Mouse (Mus musculus) forebrain, embryonic 12.5 days (tissue): ENCODE data around the gene Lrrc3b. TPM values are rescaled to one million over a fixed set of nuclear protein-coding genes. Genes with fewer than 3 reads are reported as not detected.

Experiments
- ATAC-seq: fragments of 200-750 bp; cut with Nextera tagmentation; 2 replicates; pipeline ENCODE4 v1.8.0; 2017; ENCODE audit warnings: moderate TSS enrichment; ENCODE audit not compliant: low FRiP score
- H3K27ac ChIP-seq: fragments of 300-500 bp; sonication (generic); 2 replicates; pipeline ENCODE4 v1.5.1; 2016; ENCODE audit warnings: mild to moderate bottlenecking
- H3K27me3 ChIP-seq: fragments of 300-500 bp; sonication (generic); 2 replicates; pipeline ENCODE4 v1.6.1; 2016; ENCODE audit warnings: mild to moderate bottlenecking
- H3K36me3 ChIP-seq: fragments of 300-500 bp; sonication (generic); replicated peaks from 2 replicates; pipeline ENCODE4 v1.6.1; 2016; ENCODE audit warnings: mild to moderate bottlenecking
- H3K4me1 ChIP-seq: fragments of 300-500 bp; sonication (generic); 2 replicates; pipeline ENCODE4 v1.6.1; 2016
- H3K4me2 ChIP-seq: fragments of 300-500 bp; sonication (generic); 2 replicates; pipeline ENCODE4 v1.6.1; 2016; ENCODE audit warnings: mild to moderate bottlenecking, moderate library complexity
- H3K4me3 ChIP-seq: fragments of 300-500 bp; sonication (generic); replicated peaks from 2 replicates; pipeline ENCODE4 v1.5.1; 2016; ENCODE audit warnings: mild to moderate bottlenecking
- H3K9ac ChIP-seq: fragments of 300-500 bp; sonication (generic); 2 replicates; pipeline ENCODE4 v1.6.1; 2016; ENCODE audit warnings: mild to moderate bottlenecking
- H3K9me3 ChIP-seq: fragments of 300-500 bp; sonication (generic); 2 replicates; pipeline ENCODE4 v1.6.1; 2016
- whole genome bisulfite sequencing: fragments of 180-500 bp; shearing (Covaris S2); methylation state at CpG from one replicate; pipeline ENCODE4 v1.1.7; 2016; 5-methylcytosine and 5-hydroxymethylcytosine counted together
- polyA plus RNA-seq: library from polyadenylated mRNA; unstranded; fragments of >200 nt; fragmentation: Nextera tagmentation; extraction: Ambion mirVana; gene quantifications from 2 replicates; pipeline ENCODE4 v1.2.1, GENCODE M21; 2016

The Lrrc3b gene
- polyA plus RNA-seq = 1.4 and 1.7 TPM in 2 replicates

- peak within 1 kb of the TSS; percentile 56 for H3K4me3 ChIP-seq
- WGBS = under 1% methylated on average over 49 of the region's 51 CpGs
- no peaks in the 10 kb centered on the region for H3K9me3 ChIP-seq
- peak within 1 kb of the TSS; percentile 93 for H3K4me2 ChIP-seq
- H3K36me3 ChIP-seq = no peaks in the 10 kb centered on the region
- peaks cover 35% of the 10 kb centered on the region for H3K27me3 ChIP-seq
- peak; percentile 84 for ATAC-seq
- H3K9ac ChIP-seq = peak within 1 kb of the TSS; percentile 45
- no peak within 1 kb of the TSS for H3K27ac ChIP-seq
- peaks cover 11% of the 10 kb centered on the region; the same call in 1 of the 2 replicates for H3K4me1 ChIP-seq
Observed at GRCm38 (mm10) chr14:15438485-15439157, at the start of gene Lrrc3b. Gene Lrrc3b, minus strand, starts transcription at chr14:15438987.

GRCm38 (mm10) chr14:15477668-15478067 is 38.9 kb upstream of the Lrrc3b start:
- H3K9ac ChIP-seq = no peak overlapping the region
- no peak overlapping the region for H3K4me2 ChIP-seq
- no peaks in the 10 kb centered on the region for H3K9me3 ChIP-seq
- H3K4me1 ChIP-seq = no peaks in the 10 kb centered on the region
- H3K4me3 ChIP-seq = no peak overlapping the region
- no peak overlapping the region for H3K27ac ChIP-seq
- no peaks in the 10 kb centered on the region for H3K36me3 ChIP-seq
- H3K27me3 ChIP-seq = no peaks in the 10 kb centered on the region
- no peak for ATAC-seq

- H3K36me3 ChIP-seq = no peaks in the 10 kb centered on the region
- peaks cover 35% of the 10 kb centered on the region for H3K27me3 ChIP-seq
- H3K27ac ChIP-seq = no peak overlapping the region
- peak overlapping the region; percentile 45; the same call in 1 of the 2 replicates for H3K9ac ChIP-seq
- H3K4me3 ChIP-seq = peak overlapping the region; percentile 56
- no peaks in the 10 kb centered on the region for H3K9me3 ChIP-seq
- H3K4me1 ChIP-seq = peaks cover 11% of the 10 kb centered on the region; the same call in 1 of the 2 replicates
- ATAC-seq = peak; percentile 27
- under 1% methylated on average over 11 of the region's 11 CpGs for WGBS
- peak overlapping the region; percentile 93 for H3K4me2 ChIP-seq
Observed at GRCm38 (mm10) chr14:15438096-15438484, 697 bp downstream of the Lrrc3b start.

GRCm38 (mm10) chr14:15437501-15437941 is 1.3 kb downstream of the Lrrc3b start:
- peaks cover 11% of the 10 kb centered on the region; the same call in 1 of the 2 replicates for H3K4me1 ChIP-seq
- WGBS = 5% methylated on average over 15 of the region's 15 CpGs
- H3K9ac ChIP-seq = no peak overlapping the region
- peak overlapping the region; percentile 56 for H3K4me3 ChIP-seq
- no peak for ATAC-seq
- no peaks in the 10 kb centered on the region for H3K9me3 ChIP-seq
- peak overlapping the region; percentile 93 for H3K4me2 ChIP-seq
- H3K27me3 ChIP-seq = peaks cover 35% of the 10 kb centered on the region
- H3K36me3 ChIP-seq = no peaks in the 10 kb centered on the region
- no peak overlapping the region for H3K27ac ChIP-seq

GRCm38 (mm10) chr14:15437046-15437445 is 1.7 kb downstream of the Lrrc3b start:
- Histone ChIP-seq H3K27me3 (peaks cover 35% of the 10 kb centered on the region), H3K9me3 (no peaks in the 10 kb centered on the region), H3K9ac (no peak overlapping the region), H3K4me3 (peak overlapping the region; percentile 56; the same call in 1 of the 2 replicates), H3K27ac (no peak overlapping the region), H3K4me1 (peaks cover 11% of the 10 kb centered on the region; the same call in 1 of the 2 replicates), H3K36me3 (no peaks in the 10 kb centered on the region), H3K4me2 (peak overlapping the region; percentile 93; the same call in 1 of the 2 replicates)
- no peak for ATAC-seq
- WGBS = 48% methylated on average over 4 of the region's 4 CpGs

- Histone ChIP-seq H3K9me3 (no peaks in the 10 kb centered on the region), H3K4me3 (no peak overlapping the region), H3K36me3 (no peaks in the 10 kb centered on the region), H3K27me3 (peaks cover 35% of the 10 kb centered on the region), H3K4me2 (no peak overlapping the region), H3K4me1 (peaks cover 11% of the 10 kb centered on the region; the same call in 1 of the 2 replicates), H3K9ac (no peak overlapping the region), H3K27ac (no peak overlapping the region)
- no peak for ATAC-seq
- WGBS = 93% methylated on average over 4 of the region's 4 CpGs
Observed at GRCm38 (mm10) chr14:15436586-15436985, 2.2 kb downstream of the Lrrc3b start.

GRCm38 (mm10) chr14:15432396-15432795 is 6.4 kb downstream of the Lrrc3b start:
- Histone ChIP-seq H3K36me3 (no peaks in the 10 kb centered on the region), H3K4me1 (no peaks in the 10 kb centered on the region), H3K4me3 (no peak overlapping the region), H3K4me2 (no peak overlapping the region), H3K27ac (no peak overlapping the region), H3K9ac (no peak overlapping the region), H3K27me3 (peaks cover 15% of the 10 kb centered on the region), H3K9me3 (no peaks in the 10 kb centered on the region)
- 74% methylated on average over 1 of the region's 1 CpGs for WGBS
- ATAC-seq = no peak

- no peaks in the 10 kb centered on the region for H3K9me3 ChIP-seq
- H3K4me2 ChIP-seq = no peak overlapping the region
- no peak overlapping the region for H3K4me3 ChIP-seq
- H3K9ac ChIP-seq = no peak overlapping the region
- H3K36me3 ChIP-seq = no peaks in the 10 kb centered on the region
- no peak for ATAC-seq
- H3K4me1 ChIP-seq = no peaks in the 10 kb centered on the region
- H3K27me3 ChIP-seq = no peaks in the 10 kb centered on the region
- H3K27ac ChIP-seq = no peak overlapping the region
- WGBS = 95% methylated on average over 1 of the region's 1 CpGs
Observed at GRCm38 (mm10) chr14:15421624-15422023, 17.2 kb downstream of the Lrrc3b start.

- H3K9me3 ChIP-seq = no peaks in the 10 kb centered on the region
- no peaks in the 10 kb centered on the region for H3K36me3 ChIP-seq
- no peak overlapping the region for H3K4me3 ChIP-seq
- ATAC-seq = no peak
- no peak overlapping the region for H3K27ac ChIP-seq
- H3K4me1 ChIP-seq = no peaks in the 10 kb centered on the region
- no peaks in the 10 kb centered on the region for H3K27me3 ChIP-seq
- H3K9ac ChIP-seq = no peak overlapping the region
- no peak overlapping the region for H3K4me2 ChIP-seq
- 72% methylated on average over 8 of the region's 8 CpGs for WGBS
Observed at GRCm38 (mm10) chr14:15410686-15411534, 27.9 kb downstream of the Lrrc3b start.

- Histone ChIP-seq H3K4me1 (no peaks in the 10 kb centered on the region), H3K4me3 (no peak overlapping the region), H3K9me3 (no peaks in the 10 kb centered on the region), H3K27ac (no peak overlapping the region), H3K9ac (no peak overlapping the region), H3K4me2 (no peak overlapping the region), H3K36me3 (no peaks in the 10 kb centered on the region), H3K27me3 (no peaks in the 10 kb centered on the region)
- 90% methylated on average over 2 of the region's 2 CpGs for WGBS
- no peak for ATAC-seq
Observed at GRCm38 (mm10) chr14:15385536-15385935, 53.3 kb downstream of the Lrrc3b start.

- Histone ChIP-seq H3K4me1 (no peaks in the 10 kb centered on the region), H3K27me3 (no peaks in the 10 kb centered on the region), H3K9me3 (no peaks in the 10 kb centered on the region), H3K4me2 (no peak overlapping the region), H3K27ac (no peak overlapping the region), H3K4me3 (no peak overlapping the region), H3K9ac (no peak overlapping the region), H3K36me3 (no peaks in the 10 kb centered on the region)
- 87% methylated on average over 2 of the region's 2 CpGs for WGBS
- no peak for ATAC-seq
Observed at GRCm38 (mm10) chr14:15384972-15385371, 53.8 kb downstream of the Lrrc3b start.

- no peak overlapping the region for H3K27ac ChIP-seq
- no peak overlapping the region for H3K9ac ChIP-seq
- H3K4me3 ChIP-seq = no peak overlapping the region
- no peak overlapping the region for H3K4me2 ChIP-seq
- no peak for ATAC-seq
- H3K4me1 ChIP-seq = no peaks in the 10 kb centered on the region
- no peaks in the 10 kb centered on the region for H3K9me3 ChIP-seq
- H3K36me3 ChIP-seq = no peaks in the 10 kb centered on the region
- 72% methylated on average over 5 of the region's 5 CpGs for WGBS
- no peaks in the 10 kb centered on the region for H3K27me3 ChIP-seq
Observed at GRCm38 (mm10) chr14:15384532-15384931, 54.3 kb downstream of the Lrrc3b start.
